Mouse (Mus musculus) G1E (cell line): Measurements from ENCODE around the gene Trim5.
"Not testable (repeated sequence)": the region's sequence is repeated elsewhere in the genome, so short reads cannot be mapped to it uniquely, and the experiment has no call there.

ENCODE experiments used
- CTCF ChIP-seq: IDR thresholded peaks from 2 replicates; pipeline ENCODE4 v1.5.1; 2012; ENCODE audit warnings: low read depth, low read length, inconsistent platforms, mixed read lengths
- POLR2AphosphoS5 ChIP-seq: IDR thresholded peaks from 2 replicates; pipeline ENCODE4 v1.6.1; 2012; ENCODE audit warnings: low read depth, low read length, inconsistent platforms; ENCODE audit not compliant: insufficient replicate concordance

DNA sequence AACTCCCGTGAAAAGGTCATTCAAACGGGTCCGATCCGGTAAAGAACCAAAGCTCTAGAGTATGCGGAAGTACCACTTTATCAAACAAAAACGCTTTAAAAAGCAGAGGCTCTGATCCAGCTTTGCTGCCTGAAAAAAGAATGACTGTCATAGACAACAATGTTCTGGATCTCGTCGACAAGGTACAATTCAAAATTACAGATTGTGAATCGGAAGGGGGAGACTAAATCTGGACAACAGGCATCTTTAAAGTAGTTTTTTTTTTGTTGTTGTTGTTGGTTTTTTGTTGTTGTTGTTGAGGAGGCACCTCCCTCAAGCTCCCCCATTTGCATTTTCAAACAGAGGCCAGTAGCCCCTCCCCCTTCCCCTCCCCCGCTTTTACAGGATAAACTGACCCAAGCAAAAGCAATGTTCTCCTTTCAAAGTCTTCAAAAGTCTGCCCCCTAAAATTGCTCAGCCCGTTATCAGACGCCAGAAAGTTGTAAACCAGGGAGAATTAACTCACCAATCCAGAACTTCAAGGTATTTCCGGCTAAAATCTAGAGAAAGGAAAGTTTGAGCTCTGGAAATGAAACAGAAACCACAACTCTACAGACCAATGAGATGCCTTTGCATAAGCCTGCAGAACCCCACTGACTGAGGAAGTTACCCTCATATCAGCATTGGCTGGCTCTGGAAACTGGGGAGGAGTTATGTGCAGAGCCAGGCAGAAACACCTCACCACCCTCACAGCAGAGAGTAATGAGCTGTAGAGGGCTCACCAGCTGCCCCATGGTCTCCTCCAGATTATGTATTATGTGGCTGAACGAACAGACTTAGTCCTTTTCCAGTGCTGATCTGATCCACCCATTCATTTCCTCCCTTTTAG, at the start of gene Trim5:
- not testable (repeated sequence) for TF ChIP-seq CTCF, POLR2AphosphoS5
